Mouse (Mus musculus) neutrophil, adult 65 days (primary cell): ENCODE results near the gene Clmp. TPM values are rescaled to one million over a fixed set of nuclear protein-coding genes. Genes with fewer than 3 reads are reported as not detected.

ENCODE experiments used
- total RNA-seq: library from RNA; stranded (reverse); gene quantifications from 2 replicates; pipeline ENCODE4 v1.2.4, GENCODE M21; 2023

Gene Clmp
- 0.51 and 0.66 TPM in 2 replicates for total RNA-seq

GRCm38 (mm10) chr9:40685801-40686420, at the start of gene Clmp:
Clmp (plus strand) TSS chr9:40685962.

GRCm38 (mm10) chr9:40670313-40670712, 15.4 kb upstream of the Clmp start, which contains the start of gene Gm21915:
Gm21915 (plus strand) TSS chr9:40670613.

GRCm38 (mm10) chr9:40800675-40801612, 115.2 kb downstream of the Clmp start, which contains the start of gene Hspa8:
Hspa8 (plus strand) TSS chr9:40800984.

Other genes with a start within 250 kb of the Clmp start
- gene Gramd1b, start 154.6 kb upstream of the Clmp start, total RNA-seq: 85.4 and 139 TPM in 2 replicates
- gene Gm21915, start 15.3 kb upstream of the Clmp start, total RNA-seq: not detected in 2 replicates
- gene Hspa8, start 115.0 kb downstream of the Clmp start, total RNA-seq: 707 and 738 TPM in 2 replicates
- not detected in 2 replicates for gene Bsx, start 188.2 kb downstream of the Clmp start, total RNA-seq